Mouse (Mus musculus) E14TG2a.4 (cell line): ENCODE results near the gene C1qtnf2.
A peak's percentile ranks its signal among the peaks of the same experiment; 100 is the strongest.

ENCODE experiments used
- CTCF ChIP-seq: conservative IDR thresholded peaks from 2 replicates; pipeline ENCODE4 v1.5.1; 2014; ENCODE audit warnings: low read length
- NANOG ChIP-seq: IDR thresholded peaks from 2 replicates; pipeline ENCODE4 v1.6.1; 2014; ENCODE audit warnings: borderline replicate concordance, low read length, mixed read lengths
- POU5F1 ChIP-seq: IDR thresholded peaks from 2 replicates; pipeline ENCODE4 v1.6.1; 2014; ENCODE audit warnings: low read length, borderline replicate concordance

DNA sequence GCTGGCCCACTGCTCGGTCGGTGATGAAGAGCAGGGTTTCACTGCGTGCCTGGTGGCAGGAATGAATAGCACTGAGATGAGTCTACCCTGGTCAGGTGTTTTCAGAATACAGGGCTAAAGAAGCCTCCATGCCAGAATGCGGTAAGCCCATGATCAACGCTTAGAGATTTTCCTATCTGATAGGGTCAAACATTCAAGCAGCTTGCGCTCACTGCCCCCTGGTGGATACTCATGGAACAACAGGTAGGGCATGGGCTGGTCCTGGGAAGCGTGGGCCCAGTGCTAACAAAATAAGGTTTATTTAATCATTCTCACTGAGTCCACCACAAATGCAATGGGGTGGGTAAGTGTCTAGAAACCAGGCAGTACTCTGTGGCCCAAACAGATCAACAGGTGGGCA, 18.6 kb downstream of the C1qtnf2 start:
- TF ChIP-seq CTCF (peak; percentile 97), NANOG (no peak), POU5F1 (no peak)
